Mouse (Mus musculus): ENCODE measurements around the gene Fam163a. TPM values are rescaled to one million over a fixed set of nuclear protein-coding genes. Genes with fewer than 3 reads are reported as not detected.
A peak's percentile ranks its signal among the peaks of the same experiment; 100 is the strongest.

The Fam163a gene
- polyA plus RNA-seq, 1 experiment from 2014 or later = 4.4 TPM

DNA sequence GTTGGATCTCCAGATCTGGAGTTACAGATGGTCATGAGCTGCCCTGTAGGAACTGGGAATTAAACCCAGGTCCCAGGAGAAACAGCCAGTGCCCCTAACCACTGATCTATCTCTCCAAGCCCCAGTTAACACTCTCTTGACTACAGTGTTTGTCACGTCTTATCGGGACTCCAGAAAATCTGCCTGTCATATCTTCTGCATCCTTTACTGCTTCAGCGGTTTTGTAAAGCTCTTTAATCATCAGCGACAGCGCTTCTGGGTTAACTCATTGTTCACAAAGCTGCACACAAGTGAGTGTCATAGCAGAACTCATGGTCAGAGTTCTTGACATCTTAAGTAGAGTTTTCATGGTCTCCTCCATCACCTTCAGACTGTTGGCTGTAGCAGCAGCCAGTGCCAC is 22.1 kb upstream of the Fam163a start:
- Histone ChIP-seq H3K4me1 (ENCODE audit: control insufficient read depth, insufficient read depth, low read length) (peaks cover 13% of the 10 kb centered on the region; the same call in 1 of the 2 replicates), H3K4me2 (ENCODE audit: low read depth, low read length) (no peak overlapping the region), H3K36me3 (ENCODE audit: control insufficient read depth, insufficient read depth, low read length) (no peaks in the 10 kb centered on the region), H3K27ac (ENCODE audit: low read length) (no peak overlapping the region), H3K9me3 (ENCODE audit: control insufficient read depth, low read length) (no peaks in the 10 kb centered on the region), H3K4me3 (ENCODE audit: low read length) (no peak overlapping the region), H3K9ac (ENCODE audit: low read depth, low read length) (no peak overlapping the region), H3K27me3 (replicated peaks; ENCODE audit: control insufficient read depth, insufficient read depth, low read length) (no peaks in the 10 kb centered on the region)
- WGBS = 64% methylated on average over 5 of the region's 5 CpGs
- ATAC-seq = no peak

- Histone ChIP-seq H3K9ac (ENCODE audit: low read depth, low read length) (no peak overlapping the region), H3K4me2 (ENCODE audit: low read depth, low read length) (no peak overlapping the region), H3K4me1 (ENCODE audit: control insufficient read depth, insufficient read depth, low read length) (peaks cover 13% of the 10 kb centered on the region), H3K9me3 (ENCODE audit: control insufficient read depth, low read length) (no peaks in the 10 kb centered on the region), H3K36me3 (ENCODE audit: control insufficient read depth, insufficient read depth, low read length) (no peaks in the 10 kb centered on the region), H3K4me3 (ENCODE audit: low read length) (no peak overlapping the region), H3K27ac (ENCODE audit: low read length) (no peak overlapping the region), H3K27me3 (replicated peaks; ENCODE audit: control insufficient read depth, insufficient read depth, low read length) (no peaks in the 10 kb centered on the region)
- ATAC-seq = 0 out of 2 replicates have a peak, but pooled peaks have one; percentile 55
- WGBS = 46% methylated on average over 13 of the region's 13 CpGs
Observed at GRCm38 (mm10) chr1:156222205-156223000, 17.6 kb upstream of the Fam163a start.

DNA sequence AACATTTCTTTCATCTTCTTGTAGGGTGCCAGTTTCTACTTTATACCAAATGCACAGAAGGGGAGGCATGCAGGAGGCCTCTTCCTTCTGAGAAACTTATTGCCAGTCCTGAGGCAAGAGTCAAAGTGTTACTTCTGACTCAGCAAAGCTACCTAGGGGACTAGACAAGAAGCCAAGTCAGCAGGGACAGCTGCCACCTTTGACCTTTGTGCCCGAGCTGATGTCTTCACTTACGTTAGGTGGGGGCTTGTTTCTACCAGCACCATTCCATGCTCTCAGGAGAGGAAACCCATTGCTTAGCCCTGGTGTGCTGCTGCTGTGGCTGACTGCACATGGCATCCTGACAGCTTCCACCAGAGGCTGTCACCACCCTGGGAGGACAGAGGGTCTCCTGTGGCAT is 16.5 kb upstream of the Fam163a start:
- ATAC-seq = peak; percentile 33; the same call in 1 of the 2 replicates
- Histone ChIP-seq H3K9ac (ENCODE audit: low read depth, low read length) (no peak overlapping the region), H3K4me2 (ENCODE audit: low read depth, low read length) (no peak overlapping the region), H3K4me3 (ENCODE audit: low read length) (no peak overlapping the region), H3K27ac (ENCODE audit: low read length) (no peak overlapping the region), H3K27me3 (replicated peaks; ENCODE audit: control insufficient read depth, insufficient read depth, low read length) (no peaks in the 10 kb centered on the region), H3K36me3 (ENCODE audit: control insufficient read depth, insufficient read depth, low read length) (no peaks in the 10 kb centered on the region), H3K4me1 (ENCODE audit: control insufficient read depth, insufficient read depth, low read length) (peaks cover 13% of the 10 kb centered on the region), H3K9me3 (ENCODE audit: control insufficient read depth, low read length) (no peaks in the 10 kb centered on the region)
- 54% methylated on average over 2 of the region's 2 CpGs for WGBS

- Histone ChIP-seq H3K27ac (ENCODE audit: low read length) (no peak overlapping the region), H3K9me3 (ENCODE audit: control insufficient read depth, low read length) (no peaks in the 10 kb centered on the region), H3K36me3 (ENCODE audit: control insufficient read depth, insufficient read depth, low read length) (no peaks in the 10 kb centered on the region), H3K4me2 (ENCODE audit: low read depth, low read length) (no peak overlapping the region), H3K4me3 (ENCODE audit: low read length) (no peak overlapping the region), H3K27me3 (replicated peaks; ENCODE audit: control insufficient read depth, insufficient read depth, low read length) (no peaks in the 10 kb centered on the region), H3K9ac (ENCODE audit: low read depth, low read length) (no peak overlapping the region), H3K4me1 (ENCODE audit: control insufficient read depth, insufficient read depth, low read length) (peaks cover 13% of the 10 kb centered on the region)
- WGBS = 66% methylated on average over 2 of the region's 2 CpGs
- ATAC-seq = no peak
Observed at GRCm38 (mm10) chr1:156218573-156218972, 13.7 kb upstream of the Fam163a start.

- Histone ChIP-seq H3K27me3 (replicated peaks; ENCODE audit: control insufficient read depth, insufficient read depth, low read length) (no peaks in the 10 kb centered on the region), H3K4me2 (ENCODE audit: low read depth, low read length) (no peak overlapping the region), H3K9me3 (ENCODE audit: control insufficient read depth, low read length) (no peaks in the 10 kb centered on the region), H3K9ac (ENCODE audit: low read depth, low read length) (no peak overlapping the region), H3K27ac (ENCODE audit: low read length) (no peak overlapping the region), H3K36me3 (ENCODE audit: control insufficient read depth, insufficient read depth, low read length) (no peaks in the 10 kb centered on the region), H3K4me3 (ENCODE audit: low read length) (no peak overlapping the region), H3K4me1 (ENCODE audit: control insufficient read depth, insufficient read depth, low read length) (peaks cover 13% of the 10 kb centered on the region)
- 66% methylated on average over 8 of the region's 8 CpGs for WGBS
- ATAC-seq = no peak
Observed at GRCm38 (mm10) chr1:156217941-156218340, 13.1 kb upstream of the Fam163a start.

- peak; percentile 90 for ATAC-seq
- WGBS = 15% methylated on average over 3 of the region's 3 CpGs
Observed at GRCm38 (mm10) chr1:156217393-156217792, 12.6 kb upstream of the Fam163a start.

DNA sequence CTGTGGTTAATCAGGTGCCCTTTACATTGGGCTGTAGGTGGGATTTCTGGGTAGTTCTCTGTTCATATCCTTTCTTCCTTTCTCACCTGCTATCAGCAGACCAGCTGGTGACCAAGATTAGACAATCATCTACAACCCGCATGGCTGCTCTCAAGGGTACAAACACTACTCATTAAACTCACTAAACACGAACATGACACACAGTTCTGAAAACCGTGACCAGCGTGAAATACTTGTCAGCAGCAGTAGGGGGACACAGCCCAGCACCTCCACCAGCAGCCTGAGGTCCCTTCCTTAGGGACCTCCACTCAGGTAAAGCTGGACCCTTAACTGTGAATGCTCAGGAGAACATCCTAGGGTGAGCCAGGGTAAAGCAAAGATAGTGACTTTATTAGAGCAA is 11.4 kb upstream of the Fam163a start:
- Histone ChIP-seq H3K27me3 (replicated peaks; ENCODE audit: control insufficient read depth, insufficient read depth, low read length) (no peaks in the 10 kb centered on the region), H3K4me3 (ENCODE audit: low read length) (no peak overlapping the region), H3K4me1 (ENCODE audit: control insufficient read depth, insufficient read depth, low read length) (peaks cover 6% of the 10 kb centered on the region; the same call in 1 of the 2 replicates), H3K36me3 (ENCODE audit: control insufficient read depth, insufficient read depth, low read length) (no peaks in the 10 kb centered on the region), H3K27ac (ENCODE audit: low read length) (no peak overlapping the region), H3K4me2 (ENCODE audit: low read depth, low read length) (no peak overlapping the region), H3K9ac (ENCODE audit: low read depth, low read length) (no peak overlapping the region), H3K9me3 (ENCODE audit: control insufficient read depth, low read length) (no peaks in the 10 kb centered on the region)
- ATAC-seq = no peak
- 77% methylated on average over 4 of the region's 4 CpGs for WGBS

More at GRCm38 (mm10) chr1:156217393-156217792, 12.6 kb upstream of the Fam163a start:
- no peaks in the 10 kb centered on the region for H3K36me3 ChIP-seq (ENCODE audit: control insufficient read depth, insufficient read depth, low read length)
- peaks cover 9% of the 10 kb centered on the region for H3K4me1 ChIP-seq (ENCODE audit: control insufficient read depth, insufficient read depth, low read length)
- H3K4me3 ChIP-seq (ENCODE audit: low read length) = no peak overlapping the region
- H3K9ac ChIP-seq (ENCODE audit: low read depth, low read length) = no peak overlapping the region
- no peaks in the 10 kb centered on the region for H3K9me3 ChIP-seq (ENCODE audit: control insufficient read depth, low read length)
- H3K4me2 ChIP-seq (ENCODE audit: low read depth, low read length) = no peak overlapping the region
- H3K27ac ChIP-seq (ENCODE audit: low read length) = no peak overlapping the region
- no peaks in the 10 kb centered on the region for H3K27me3 ChIP-seq (replicated peaks; ENCODE audit: control insufficient read depth, insufficient read depth, low read length)

DNA sequence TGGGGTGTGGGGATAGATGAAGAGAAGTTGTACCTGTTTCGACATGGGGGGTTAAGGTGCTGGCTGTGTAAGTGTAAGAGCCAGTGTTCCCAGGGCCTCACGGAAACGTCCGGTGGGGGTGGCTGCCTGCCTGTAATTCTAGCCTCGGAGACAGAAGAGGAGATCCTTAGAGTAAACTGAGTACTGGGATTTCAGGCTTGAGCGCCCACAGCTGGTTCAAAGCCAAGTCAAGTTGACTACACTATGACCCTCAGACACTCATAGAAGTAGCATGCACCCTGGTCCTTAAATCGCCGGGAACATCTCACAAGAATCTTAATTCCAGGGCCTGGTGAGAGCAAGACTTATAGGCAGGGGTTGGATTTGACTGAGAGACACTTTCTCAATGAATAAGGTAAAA is 9.8 kb upstream of the Fam163a start:
- Histone ChIP-seq H3K4me1 (ENCODE audit: control insufficient read depth, insufficient read depth, low read length) (peaks cover 6% of the 10 kb centered on the region; the same call in 1 of the 2 replicates), H3K4me3 (ENCODE audit: low read length) (no peak overlapping the region), H3K27me3 (replicated peaks; ENCODE audit: control insufficient read depth, insufficient read depth, low read length) (no peaks in the 10 kb centered on the region), H3K27ac (ENCODE audit: low read length) (no peak overlapping the region), H3K36me3 (ENCODE audit: control insufficient read depth, insufficient read depth, low read length) (no peaks in the 10 kb centered on the region), H3K9ac (ENCODE audit: low read depth, low read length) (no peak overlapping the region), H3K9me3 (ENCODE audit: control insufficient read depth, low read length) (no peaks in the 10 kb centered on the region), H3K4me2 (ENCODE audit: low read depth, low read length) (no peak overlapping the region)
- 85% methylated on average over 8 of the region's 8 CpGs for WGBS
- ATAC-seq = no peak

GRCm38 (mm10) chr1:156212923-156213322 is 8.1 kb upstream of the Fam163a start:
- 86% methylated on average over 5 of the region's 5 CpGs for WGBS
- peaks cover 5% of the 10 kb centered on the region; the same call in 1 of the 2 replicates for H3K4me1 ChIP-seq (ENCODE audit: control insufficient read depth, insufficient read depth, low read length)
- H3K27me3 ChIP-seq (replicated peaks; ENCODE audit: control insufficient read depth, insufficient read depth, low read length) = no peaks in the 10 kb centered on the region
- no peak overlapping the region for H3K4me2 ChIP-seq (ENCODE audit: low read depth, low read length)
- H3K27ac ChIP-seq (ENCODE audit: low read length) = no peak overlapping the region
- H3K36me3 ChIP-seq (ENCODE audit: control insufficient read depth, insufficient read depth, low read length) = no peaks in the 10 kb centered on the region
- H3K4me3 ChIP-seq (ENCODE audit: low read length) = no peak overlapping the region
- H3K9me3 ChIP-seq (ENCODE audit: control insufficient read depth, low read length) = no peaks in the 10 kb centered on the region
- H3K9ac ChIP-seq (ENCODE audit: low read depth, low read length) = no peak overlapping the region
- ATAC-seq = peak; percentile 64; the same call in 1 of the 2 replicates

Measured in intestine, embryonic 16.5 days (tissue).